Mouse (Mus musculus): Measurements from ENCODE around the gene Gtf2i.

The Gtf2i gene

DNA sequence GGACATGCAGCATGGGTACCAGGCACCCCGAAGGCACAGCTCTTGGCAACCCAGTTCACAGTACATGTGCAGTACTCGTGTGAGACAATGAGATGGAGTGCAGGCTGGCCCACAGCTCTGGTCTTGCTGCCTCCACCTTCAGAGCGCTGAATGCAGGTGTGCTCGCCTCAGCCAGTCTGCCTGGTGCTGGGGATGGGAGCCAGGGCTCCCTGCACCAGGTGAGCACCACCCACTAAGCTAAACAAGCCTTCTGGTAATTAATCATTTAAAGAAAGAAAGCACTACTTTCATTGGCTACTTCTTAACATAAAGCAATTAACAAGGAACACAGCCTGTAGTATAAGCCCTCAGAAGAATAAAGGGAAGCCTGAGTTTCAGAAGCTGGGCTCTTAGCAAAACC lies 37.5 kb downstream of the Gtf2i start:
- DNase-seq (ENCODE audit: low read depth, low spot score) = no peak

DNA sequence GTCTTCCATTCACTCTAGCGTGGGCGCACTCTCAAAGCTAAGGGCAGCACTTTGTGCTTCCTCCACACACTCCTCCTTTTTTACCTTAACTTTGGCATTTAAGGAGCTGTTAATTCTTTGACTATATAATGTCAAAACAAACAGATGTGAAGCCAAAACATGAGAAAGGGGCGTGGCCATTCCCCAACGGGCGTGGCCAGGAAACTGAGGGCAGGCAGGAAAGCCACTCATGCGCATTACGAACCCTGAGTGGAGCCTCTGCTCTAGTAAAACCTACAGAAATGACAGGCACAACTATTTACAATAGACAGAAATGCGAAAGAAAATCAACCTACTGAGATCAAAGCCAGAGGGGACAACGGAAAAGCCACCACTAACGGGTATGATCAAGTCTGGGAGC lies 39.0 kb downstream of the Gtf2i start:
- DNase-seq (ENCODE audit: low read depth, low spot score) = no peak

DNA sequence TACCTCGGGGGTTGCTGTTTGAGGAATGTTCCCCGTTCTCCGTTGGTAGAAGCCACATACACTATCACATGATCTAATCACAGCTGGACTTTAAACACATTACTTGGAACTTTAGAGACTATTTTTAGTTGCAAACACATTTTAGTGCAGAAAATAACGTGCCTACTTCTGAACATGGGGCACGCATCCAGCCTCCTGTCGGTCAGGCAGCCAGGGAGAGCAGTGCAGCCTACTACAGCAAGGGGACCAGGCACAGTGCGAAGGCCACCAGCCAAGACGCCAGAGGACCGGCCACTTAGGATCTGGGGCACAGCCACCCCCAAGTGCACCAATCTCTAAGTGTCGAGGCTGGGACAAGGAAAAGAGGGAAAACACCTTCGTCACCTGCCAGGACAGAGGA lies 39.5 kb downstream of the Gtf2i start:
- DNase-seq (ENCODE audit: low read depth, low spot score) = no peak

DNA sequence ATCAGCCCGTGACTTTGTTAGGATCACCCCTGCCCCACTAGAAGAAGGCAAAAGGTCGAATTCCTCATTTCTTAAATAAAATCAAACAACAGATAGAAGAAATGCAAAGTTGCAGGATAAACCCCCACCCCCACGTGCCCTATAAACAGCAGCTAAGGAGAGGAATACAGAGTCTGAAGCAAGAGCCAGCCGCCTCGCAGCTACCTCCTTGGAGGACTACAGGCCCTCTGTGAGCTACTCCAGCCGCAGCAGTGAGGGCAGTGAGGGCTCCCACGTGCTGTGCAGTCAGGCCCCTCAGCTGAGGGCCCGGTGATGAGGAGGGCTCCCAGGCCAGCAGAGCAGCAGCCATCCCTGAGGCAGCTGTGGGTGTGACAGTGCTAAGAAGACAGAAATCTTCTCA lies 40.8 kb downstream of the Gtf2i start:
- no peak for DNase-seq (ENCODE audit: low read depth, low spot score)

DNA sequence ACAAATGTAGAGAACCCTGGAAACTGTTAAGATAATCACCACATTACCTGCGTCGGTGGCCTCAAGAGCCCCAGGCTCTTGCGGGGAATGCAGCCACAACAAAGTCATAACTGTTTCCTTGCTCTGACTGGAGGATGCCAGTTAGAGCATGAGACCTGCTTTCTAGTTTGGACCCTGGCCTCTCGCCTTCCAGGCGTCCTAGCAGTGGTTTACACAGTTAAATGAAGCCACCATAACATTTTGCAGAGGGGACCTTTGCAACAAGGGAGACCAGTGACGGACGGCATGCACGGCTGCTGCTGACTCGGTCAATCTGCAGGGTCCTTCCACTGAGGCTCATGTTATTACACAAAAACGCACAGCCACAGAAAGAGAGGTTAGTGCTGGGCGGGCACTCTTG lies 41.8 kb downstream of the Gtf2i start:
- DNase-seq (ENCODE audit: low read depth, low spot score) = no peak

DNA sequence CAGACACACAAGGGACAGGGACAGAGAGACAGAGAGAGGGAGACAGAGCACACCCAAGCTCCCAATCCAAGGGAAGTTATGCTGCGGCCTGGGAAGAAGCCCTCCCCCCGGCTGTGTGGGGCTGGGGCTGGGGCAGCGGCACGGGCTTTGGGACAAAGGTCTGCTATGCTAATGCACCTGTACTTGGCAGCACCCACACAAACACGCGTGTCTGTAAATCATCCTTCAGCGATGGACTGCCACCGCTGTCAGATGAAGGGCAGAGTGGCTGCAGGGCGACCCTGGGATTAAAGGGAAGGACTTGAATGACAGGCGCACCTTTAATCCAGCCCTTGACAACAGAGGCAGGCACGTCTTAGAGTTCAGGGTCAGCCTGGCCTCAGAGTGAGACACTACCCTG lies 43.1 kb downstream of the Gtf2i start:
- no peak for DNase-seq (ENCODE audit: low read depth, low spot score)

DNA sequence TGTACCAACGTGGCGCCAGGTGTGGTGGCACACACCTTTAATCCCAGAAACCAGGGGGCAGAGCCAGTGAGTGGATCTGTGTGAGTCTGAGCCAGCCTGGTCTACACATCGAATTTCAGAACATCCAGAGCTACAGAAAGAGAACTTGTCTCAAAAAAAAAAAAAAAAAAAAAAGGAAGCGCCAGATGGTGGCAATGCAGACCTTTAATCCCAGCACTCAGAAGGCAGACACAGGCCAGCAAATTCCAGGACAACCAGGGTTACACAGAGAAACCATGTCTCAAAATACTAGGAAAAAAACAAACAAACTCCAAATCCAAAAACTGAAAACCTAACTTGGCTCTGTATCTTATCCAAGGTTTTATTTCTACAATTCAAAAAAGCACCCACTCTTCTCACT lies 44.0 kb downstream of the Gtf2i start:
- DNase-seq (ENCODE audit: low read depth, low spot score) = no peak

DNA sequence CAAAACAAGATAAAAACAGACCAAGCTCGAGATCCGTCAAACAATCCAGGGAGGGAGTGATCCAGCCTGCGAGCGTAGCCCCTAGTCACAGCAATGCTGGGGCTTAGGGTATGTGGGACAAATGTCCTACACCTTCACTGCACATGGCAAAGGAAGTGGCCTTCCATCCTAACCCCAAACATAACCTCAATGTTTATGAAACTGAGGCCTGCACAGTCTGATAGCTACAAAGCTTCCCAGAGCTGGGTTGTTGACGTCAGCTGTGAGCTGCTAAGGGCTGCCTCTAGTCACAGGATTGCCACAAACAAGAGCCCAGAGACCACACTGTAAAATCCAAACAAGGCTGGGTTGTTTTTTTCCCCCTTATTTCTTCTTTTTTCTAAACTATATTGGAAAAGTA lies 44.8 kb downstream of the Gtf2i start:
- DNase-seq (ENCODE audit: low read depth, low spot score) = no peak

DNA sequence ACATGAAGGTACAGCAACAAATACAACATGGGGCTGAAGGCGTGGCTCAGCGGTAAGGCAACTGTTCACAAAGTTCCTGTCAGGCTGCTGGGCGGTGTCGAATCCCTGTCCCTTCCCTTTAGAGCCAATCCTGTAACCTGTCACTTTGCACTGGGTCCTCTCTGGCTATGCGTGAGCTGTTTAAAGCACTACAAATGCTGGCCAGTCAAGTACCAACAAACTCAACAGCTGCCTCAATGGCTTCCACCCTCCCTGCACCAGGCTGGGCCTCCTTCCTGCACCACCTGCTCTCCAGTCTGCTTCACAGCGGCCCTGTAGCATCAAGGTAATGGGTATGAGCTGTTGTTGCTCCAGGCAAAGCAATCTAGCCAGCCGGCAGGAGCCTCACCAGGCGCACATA lies 45.8 kb downstream of the Gtf2i start:
- no peak for DNase-seq (ENCODE audit: low read depth, low spot score)

DNA sequence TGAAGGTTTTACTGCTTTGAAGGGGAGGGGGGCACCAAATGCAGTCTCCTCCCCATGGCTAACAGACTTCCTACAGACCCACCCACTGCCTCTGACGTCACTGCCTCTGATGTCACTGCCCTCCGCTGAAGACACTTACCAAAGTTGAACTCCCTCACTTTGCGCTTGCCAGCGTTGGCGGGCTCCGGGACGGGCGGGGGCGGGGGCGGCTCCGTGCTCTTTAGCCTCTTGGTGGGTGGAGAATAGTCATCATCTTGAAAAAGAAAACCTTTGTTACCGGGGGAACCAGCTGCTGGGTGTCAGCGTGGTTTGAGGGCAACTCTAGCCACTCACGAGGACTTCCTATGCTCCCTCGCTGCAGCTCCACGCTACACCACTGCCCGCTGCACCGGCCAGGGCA lies 48.2 kb downstream of the Gtf2i start:
- DNase-seq (ENCODE audit: low read depth, low spot score) = no peak

DNA sequence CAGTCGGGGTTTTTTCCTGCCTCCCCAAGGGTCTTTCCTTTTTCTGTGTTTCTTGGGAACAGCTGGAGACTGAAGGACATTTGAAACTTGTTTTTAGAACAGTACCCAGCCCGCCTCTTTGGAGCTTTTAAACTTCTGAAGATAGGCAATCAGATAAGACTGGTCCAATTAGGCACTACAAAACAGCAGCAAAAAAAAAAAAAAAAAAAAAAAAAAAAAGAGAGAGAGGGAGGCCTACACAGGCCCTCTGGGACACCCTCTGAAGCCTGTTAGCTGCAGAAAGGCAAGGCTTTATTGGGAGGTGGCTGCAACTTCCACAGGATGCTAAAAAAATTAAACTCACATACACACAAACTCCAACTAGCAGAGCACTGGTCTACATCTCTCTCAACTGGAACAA lies 48.7 kb downstream of the Gtf2i start:
- DNase-seq (ENCODE audit: low read depth, low spot score) = no peak

DNA sequence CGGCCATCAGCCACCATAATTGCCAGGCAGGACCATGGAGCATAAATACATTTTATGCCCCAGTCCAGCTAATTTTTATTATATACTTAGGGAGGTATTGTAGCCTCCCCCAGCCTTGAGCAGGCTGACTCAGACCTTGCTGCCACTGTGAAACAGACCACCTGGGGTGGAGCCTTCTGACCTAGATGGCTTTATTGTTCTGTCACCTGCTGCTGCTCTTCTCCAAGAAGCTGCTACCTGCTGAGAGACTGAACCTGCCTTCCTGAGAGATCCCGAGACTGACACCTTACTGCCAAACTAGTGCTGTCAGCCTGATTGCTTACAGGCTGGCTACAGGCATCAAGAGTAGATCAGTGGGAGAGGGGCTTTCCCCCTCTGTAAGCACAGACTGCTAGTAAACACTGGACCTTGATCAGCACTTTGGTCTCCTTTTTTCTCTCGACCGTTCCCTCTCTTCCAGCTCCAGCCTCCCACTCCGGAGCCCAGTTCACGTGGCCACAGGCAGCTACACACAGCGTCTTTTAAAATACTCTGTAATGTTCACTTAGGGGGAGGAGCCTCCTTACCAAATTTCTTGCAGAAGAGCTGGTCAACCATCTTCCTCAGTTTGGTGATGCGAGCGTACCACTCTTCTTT lies 54.4 kb downstream of the Gtf2i start:
- no peak for DNase-seq (ENCODE audit: low read depth, low spot score)

DNA sequence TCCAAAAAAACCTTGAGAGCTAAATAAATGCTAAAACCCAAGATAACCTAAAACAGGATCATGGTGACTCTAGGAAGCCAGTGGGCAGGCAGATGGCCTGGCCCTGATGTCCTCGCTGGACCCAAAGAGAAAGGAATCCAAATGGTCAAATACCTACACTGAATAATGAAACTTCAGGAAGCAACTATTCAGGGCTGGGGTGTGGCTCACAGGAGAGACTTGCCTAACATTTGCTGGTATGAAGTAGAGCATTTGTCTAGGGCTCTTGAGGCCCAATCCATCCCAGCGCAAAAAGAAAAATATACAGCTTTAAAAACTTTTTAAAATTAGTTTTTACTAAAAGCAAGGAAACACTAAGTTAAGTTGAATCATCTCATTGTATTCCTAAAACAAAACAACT lies 55.6 kb downstream of the Gtf2i start:
- DNase-seq (ENCODE audit: low read depth, low spot score) = no peak

DNA sequence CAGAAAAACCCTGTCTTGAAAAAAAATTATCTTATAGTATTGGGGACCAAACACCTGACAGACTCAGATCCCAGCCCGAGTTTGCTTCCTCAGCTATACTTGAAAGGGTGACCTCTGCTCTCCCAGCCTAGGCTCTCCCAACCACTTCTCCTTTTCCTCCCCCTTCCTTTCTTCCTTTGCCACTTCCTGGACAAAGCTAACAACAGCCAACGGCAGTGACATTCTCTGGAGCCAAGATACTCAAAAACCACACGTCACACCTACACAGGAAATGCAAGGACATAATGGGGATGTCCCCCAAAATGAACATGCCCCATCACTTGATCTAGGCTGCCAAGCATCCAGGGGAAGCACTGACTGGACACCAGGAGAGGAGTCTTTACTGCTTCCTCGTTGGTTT lies 56.2 kb downstream of the Gtf2i start:
- DNase-seq (ENCODE audit: low read depth, low spot score) = no peak

DNA sequence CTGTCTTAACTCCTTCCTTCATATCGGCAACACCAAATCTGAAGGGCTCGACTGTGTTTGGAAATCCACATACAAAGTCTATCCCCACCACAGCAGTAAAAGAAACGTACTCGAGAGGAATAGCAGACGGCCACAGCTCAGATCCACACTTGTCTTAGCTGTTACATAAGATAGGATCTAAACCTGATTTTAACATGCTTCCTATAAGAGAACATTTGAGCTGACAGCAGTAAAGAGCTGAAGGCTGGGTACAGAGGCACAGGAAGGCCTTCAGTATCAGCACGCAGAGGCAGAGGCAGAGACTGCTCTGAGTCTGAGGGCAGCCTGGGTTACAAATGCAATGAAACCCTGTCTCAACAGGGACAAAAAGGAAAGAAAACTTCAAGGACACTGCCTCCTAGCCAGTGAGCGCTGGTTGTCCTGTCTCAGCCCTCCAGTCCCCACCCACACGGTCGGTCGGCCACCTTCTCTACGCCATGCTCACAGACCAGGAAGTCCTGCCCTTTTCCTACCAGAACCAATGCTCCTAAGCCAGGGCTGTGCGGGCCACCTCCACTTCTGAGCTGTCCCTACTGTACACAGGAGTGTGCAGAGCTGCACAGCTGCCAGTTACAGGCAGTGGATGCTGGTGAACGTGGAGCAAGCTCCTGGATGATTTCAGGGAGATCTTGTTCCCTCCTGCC lies 57.1 kb downstream of the Gtf2i start:
- DNase-seq (ENCODE audit: low read depth, low spot score) = no peak

DNA sequence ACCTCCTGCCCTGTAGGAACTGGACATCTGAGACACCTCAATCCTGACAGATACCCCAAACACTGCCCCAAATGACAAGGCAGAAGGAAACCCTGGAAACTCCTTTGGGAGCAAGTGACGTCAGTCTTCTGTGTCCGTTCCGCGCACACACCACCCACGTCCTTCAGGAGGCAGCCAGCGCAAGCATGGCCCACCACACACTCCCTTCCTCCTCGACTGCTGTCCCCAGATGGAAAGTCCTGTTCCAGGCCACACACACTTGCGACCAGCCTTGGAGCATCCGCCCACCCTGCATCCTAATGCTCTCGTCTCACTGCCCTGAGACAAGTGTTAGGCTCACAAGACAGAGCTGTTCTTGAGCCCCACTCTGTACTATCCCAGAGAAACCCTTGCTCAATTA lies 59.3 kb downstream of the Gtf2i start:
- no peak for DNase-seq (ENCODE audit: low read depth, low spot score)

DNA sequence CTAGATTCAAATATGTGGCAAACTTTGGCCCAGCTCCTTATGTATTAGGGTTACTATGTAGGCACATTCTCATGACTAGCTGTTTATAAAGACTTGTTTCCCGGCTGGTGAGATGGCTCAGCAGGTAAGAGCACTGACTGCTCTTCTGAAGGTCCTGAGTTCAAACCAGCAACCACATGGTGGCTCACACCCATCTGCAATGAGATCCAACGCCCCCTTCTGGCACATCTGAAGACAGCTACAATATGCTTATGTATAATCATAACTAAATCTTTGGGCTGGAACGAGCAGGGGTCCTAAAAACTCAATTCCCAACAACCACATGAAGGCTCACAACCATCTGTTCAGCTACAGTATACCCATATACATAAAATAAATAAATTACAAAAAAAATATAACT lies 60.8 kb downstream of the Gtf2i start:
- DNase-seq (ENCODE audit: low read depth, low spot score) = no peak

DNA sequence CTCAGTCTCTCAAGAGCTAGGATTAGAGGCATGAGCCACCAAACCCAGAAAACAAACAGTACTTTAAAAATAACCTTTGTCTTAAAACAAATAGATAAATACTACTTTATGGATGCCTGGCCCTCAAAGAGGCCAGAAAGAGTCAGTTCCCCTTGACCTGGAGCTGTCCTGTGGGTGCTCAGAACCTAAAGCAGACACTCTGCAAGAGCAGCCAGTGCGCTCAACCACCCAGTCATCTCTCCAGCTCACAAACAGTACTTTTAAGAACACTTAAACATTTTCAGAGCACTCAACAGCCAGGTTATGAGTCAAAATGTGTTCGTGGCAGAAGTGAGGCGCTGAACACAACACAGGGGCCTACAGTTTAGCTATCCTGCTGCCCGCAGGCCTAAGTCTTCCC lies 63.5 kb downstream of the Gtf2i start:
- DNase-seq (ENCODE audit: low read depth, low spot score) = no peak

DNA sequence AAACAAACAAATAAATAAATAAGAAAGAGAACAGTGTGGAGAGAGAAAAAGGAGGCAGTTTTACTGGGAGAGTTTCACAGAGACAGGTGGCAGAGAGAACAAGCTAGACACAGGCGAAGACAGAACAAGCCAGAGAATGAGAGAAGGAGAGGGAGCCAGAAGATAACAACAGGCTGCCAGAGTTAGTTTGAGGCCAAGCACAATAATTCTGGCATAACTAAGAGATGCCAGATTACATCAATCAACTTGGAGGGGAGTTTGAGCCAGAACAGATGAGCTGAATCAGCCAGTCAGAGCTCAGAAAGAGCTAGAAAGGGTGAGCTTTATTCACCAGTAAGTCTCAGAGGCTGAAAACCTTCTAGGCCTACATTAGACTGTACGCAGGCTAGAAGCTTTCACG lies 64.0 kb downstream of the Gtf2i start:
- DNase-seq (ENCODE audit: low read depth, low spot score) = no peak

DNA sequence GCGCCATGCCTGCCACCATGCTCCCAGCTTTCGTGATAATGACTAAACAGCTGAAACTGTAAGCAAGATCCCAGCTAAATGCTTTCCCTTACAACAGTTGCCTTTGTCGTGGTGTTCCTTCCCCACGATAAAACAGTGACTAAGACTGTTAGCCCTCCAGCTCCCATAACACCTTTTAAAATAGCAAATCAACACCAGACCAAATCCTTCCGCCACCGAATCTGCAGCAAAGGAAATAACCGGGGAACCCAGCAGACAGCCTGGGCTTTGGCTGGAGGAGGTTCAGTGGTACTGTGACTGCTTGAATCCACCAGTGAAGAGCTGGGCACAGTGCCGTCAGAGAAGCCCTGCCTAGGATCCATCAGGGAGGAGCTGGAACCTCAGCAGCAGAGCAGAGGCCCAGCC lies 65.3 kb downstream of the Gtf2i start:
- no peak for DNase-seq (ENCODE audit: low read depth, low spot score)

DNA sequence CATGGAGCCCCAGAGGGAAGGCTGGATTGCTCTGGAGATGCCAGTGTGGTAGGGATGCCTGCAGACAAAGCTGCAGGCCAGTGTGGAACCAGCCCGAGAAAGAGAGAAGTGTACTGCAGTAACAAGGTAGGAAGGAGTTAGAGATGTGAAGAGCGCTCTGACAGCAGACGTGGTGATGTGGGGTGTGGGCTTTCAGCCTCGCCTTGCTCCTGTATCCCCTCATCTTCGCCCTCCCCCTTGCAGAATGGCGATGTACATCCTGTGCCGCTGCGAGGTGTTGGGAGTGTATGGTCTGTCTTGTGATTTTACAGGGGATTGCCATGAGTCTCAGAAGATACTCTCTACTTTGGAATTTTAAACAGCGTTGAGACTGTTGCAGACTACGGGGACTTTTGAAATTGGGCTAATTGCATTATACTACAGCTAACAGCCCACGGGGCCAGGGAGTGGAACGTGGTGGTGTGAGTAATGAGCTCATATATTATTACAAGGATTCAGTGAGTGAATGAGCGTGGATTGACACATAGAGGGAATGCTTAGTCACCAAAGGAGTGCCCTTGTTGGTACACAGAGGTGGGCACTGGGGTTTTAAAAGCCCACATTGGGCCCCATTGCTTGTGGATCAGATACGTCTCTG lies 65.8 kb downstream of the Gtf2i start:
- DNase-seq (ENCODE audit: low read depth, low spot score) = no peak

DNA sequence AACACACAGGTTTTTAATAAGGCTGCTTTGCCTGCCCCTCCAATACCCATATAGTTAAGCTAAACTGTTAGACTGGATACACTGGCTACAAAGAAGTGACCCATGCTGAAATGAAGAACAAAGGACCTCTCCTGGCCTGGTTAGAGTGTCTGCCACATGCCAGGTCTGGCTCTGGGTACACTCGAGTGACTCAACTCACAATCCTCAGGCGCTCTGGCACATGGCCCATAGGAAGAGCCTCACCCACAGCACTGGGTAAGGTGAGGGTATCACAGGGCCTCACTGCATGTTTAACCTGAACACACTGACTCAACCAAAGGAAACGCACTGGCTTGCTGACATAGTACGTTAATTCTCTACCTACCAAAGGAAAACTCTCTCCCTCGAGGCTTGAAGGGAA lies 68.4 kb downstream of the Gtf2i start:
- DNase-seq (ENCODE audit: low read depth, low spot score) = no peak

DNA sequence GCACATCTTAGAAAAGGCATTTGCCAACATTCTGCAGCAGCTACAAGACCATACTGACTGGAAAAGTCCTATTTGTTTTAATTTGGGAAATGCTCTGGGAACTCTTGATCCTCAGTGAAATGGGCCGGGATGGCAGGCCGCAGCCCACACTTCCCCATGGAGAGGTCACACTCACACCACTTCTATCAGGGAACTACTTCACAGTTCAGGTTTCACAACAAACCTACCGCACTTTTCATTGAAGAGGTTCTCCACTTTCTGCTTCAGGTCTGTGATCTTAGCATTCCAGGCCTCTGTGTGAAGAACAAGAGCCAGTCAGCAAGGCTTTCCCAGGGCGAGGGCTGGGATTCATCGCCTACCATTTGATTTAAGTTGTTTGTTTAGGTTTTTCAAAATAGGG lies 69.7 kb downstream of the Gtf2i start:
- DNase-seq (ENCODE audit: low read depth, low spot score) = no peak
